Mouse (Mus musculus): ENCODE data around the gene Sash3. TPM values are rescaled to one million over a fixed set of nuclear protein-coding genes. Genes with fewer than 3 reads are reported as not detected.

Gene Sash3
- polyA plus RNA-seq, 1 experiment from 2014 or later = 4.6 TPM

- no peaks in the 10 kb centered on the region for H3K4me1 ChIP-seq (ENCODE audit: control insufficient read depth, insufficient read depth, low read length)
- WGBS = 72% methylated on average over 7 of the region's 7 CpGs
- DNase-seq (ENCODE audit: low spot score) (no peak), ATAC-seq (ENCODE audit: low read depth) (no peak)
- no peaks in the 10 kb centered on the region for H3K36me3 ChIP-seq (ENCODE audit: control insufficient read depth, insufficient read depth, low read length)
- H3K27me3 ChIP-seq (replicated peaks; ENCODE audit: control insufficient read depth, insufficient read depth, low read length) = no peaks in the 10 kb centered on the region
- H3K9ac ChIP-seq (ENCODE audit: low read depth, low read length) = no peak overlapping the region
- H3K9me3 ChIP-seq (ENCODE audit: control insufficient read depth, low read length) = no peaks in the 10 kb centered on the region
- no peak overlapping the region for H3K27ac ChIP-seq (replicated peaks; ENCODE audit: low read depth, low read length)
- H3K4me2 ChIP-seq (ENCODE audit: low read depth, low read length) = no peak overlapping the region
- H3K4me3 ChIP-seq (ENCODE audit: low read depth, low read length) = no peak overlapping the region
Observed at GRCm38 (mm10) chrX:48152106-48152505, 5.9 kb downstream of the Sash3 start.

- Histone ChIP-seq H3K36me3 (ENCODE audit: control insufficient read depth, insufficient read depth, low read length) (no peaks in the 10 kb centered on the region), H3K4me3 (ENCODE audit: low read depth, low read length) (no peak overlapping the region), H3K4me2 (ENCODE audit: low read depth, low read length) (no peak overlapping the region), H3K27me3 (replicated peaks; ENCODE audit: control insufficient read depth, insufficient read depth, low read length) (no peaks in the 10 kb centered on the region), H3K27ac (replicated peaks; ENCODE audit: low read depth, low read length) (no peak overlapping the region), H3K9me3 (ENCODE audit: control insufficient read depth, low read length) (no peaks in the 10 kb centered on the region), H3K4me1 (ENCODE audit: control insufficient read depth, insufficient read depth, low read length) (no peaks in the 10 kb centered on the region), H3K9ac (ENCODE audit: low read depth, low read length) (no peak overlapping the region)
- ATAC-seq (ENCODE audit: low read depth) (no peak), DNase-seq (ENCODE audit: low spot score) (no peak)
- 86% methylated on average over 2 of the region's 2 CpGs for WGBS
Observed at GRCm38 (mm10) chrX:48153414-48153813, 7.2 kb downstream of the Sash3 start.

GRCm38 (mm10) chrX:48153949-48154348, 7.7 kb downstream of the Sash3 start:
- Histone ChIP-seq H3K36me3 (ENCODE audit: control insufficient read depth, insufficient read depth, low read length) (no peaks in the 10 kb centered on the region), H3K27me3 (replicated peaks; ENCODE audit: control insufficient read depth, insufficient read depth, low read length) (no peaks in the 10 kb centered on the region), H3K9me3 (ENCODE audit: control insufficient read depth, low read length) (no peaks in the 10 kb centered on the region), H3K27ac (replicated peaks; ENCODE audit: low read depth, low read length) (no peak overlapping the region), H3K9ac (ENCODE audit: low read depth, low read length) (no peak overlapping the region), H3K4me3 (ENCODE audit: low read depth, low read length) (no peak overlapping the region), H3K4me2 (ENCODE audit: low read depth, low read length) (no peak overlapping the region), H3K4me1 (ENCODE audit: control insufficient read depth, insufficient read depth, low read length) (no peaks in the 10 kb centered on the region)
- WGBS = 66% methylated on average over 2 of the region's 2 CpGs
- no peak for ATAC-seq (ENCODE audit: low read depth)
- DNase-seq (ENCODE audit: low spot score) = no peak

GRCm38 (mm10) chrX:48155489-48155888, 9.3 kb downstream of the Sash3 start:
- no peaks in the 10 kb centered on the region for H3K4me1 ChIP-seq (ENCODE audit: control insufficient read depth, insufficient read depth, low read length)
- WGBS = 85% methylated on average over 6 of the region's 6 CpGs
- H3K27me3 ChIP-seq (replicated peaks; ENCODE audit: control insufficient read depth, insufficient read depth, low read length) = no peaks in the 10 kb centered on the region
- no peaks in the 10 kb centered on the region for H3K9me3 ChIP-seq (ENCODE audit: control insufficient read depth, low read length)
- no peak for ATAC-seq (ENCODE audit: low read depth)
- DNase-seq (ENCODE audit: low spot score) = no peak
- H3K9ac ChIP-seq (ENCODE audit: low read depth, low read length) = no peak overlapping the region
- no peak overlapping the region for H3K27ac ChIP-seq (replicated peaks; ENCODE audit: low read depth, low read length)
- no peak overlapping the region for H3K4me2 ChIP-seq (ENCODE audit: low read depth, low read length)
- no peak overlapping the region for H3K4me3 ChIP-seq (ENCODE audit: low read depth, low read length)
- no peaks in the 10 kb centered on the region for H3K36me3 ChIP-seq (ENCODE audit: control insufficient read depth, insufficient read depth, low read length)

- Histone ChIP-seq H3K27ac (replicated peaks; ENCODE audit: low read depth, low read length) (no peak overlapping the region), H3K36me3 (ENCODE audit: control insufficient read depth, insufficient read depth, low read length) (no peaks in the 10 kb centered on the region), H3K4me1 (ENCODE audit: control insufficient read depth, insufficient read depth, low read length) (no peaks in the 10 kb centered on the region), H3K4me2 (ENCODE audit: low read depth, low read length) (no peak overlapping the region), H3K9me3 (ENCODE audit: control insufficient read depth, low read length) (no peaks in the 10 kb centered on the region), H3K27me3 (replicated peaks; ENCODE audit: control insufficient read depth, insufficient read depth, low read length) (no peaks in the 10 kb centered on the region), H3K9ac (ENCODE audit: low read depth, low read length) (no peak overlapping the region), H3K4me3 (ENCODE audit: low read depth, low read length) (no peak overlapping the region)
- WGBS = 84% methylated on average over 8 of the region's 8 CpGs
- DNase-seq (ENCODE audit: low spot score) (no peak), ATAC-seq (ENCODE audit: low read depth) (no peak)
Observed at GRCm38 (mm10) chrX:48157396-48157795, 11.2 kb downstream of the Sash3 start.

- DNase-seq (ENCODE audit: low spot score) (no peak), ATAC-seq (ENCODE audit: low read depth) (no peak)
- H3K4me1 ChIP-seq (ENCODE audit: control insufficient read depth, insufficient read depth, low read length) = no peaks in the 10 kb centered on the region
- no peaks in the 10 kb centered on the region for H3K27me3 ChIP-seq (replicated peaks; ENCODE audit: control insufficient read depth, insufficient read depth, low read length)
- H3K36me3 ChIP-seq (ENCODE audit: control insufficient read depth, insufficient read depth, low read length) = no peaks in the 10 kb centered on the region
- no peak overlapping the region for H3K9ac ChIP-seq (ENCODE audit: low read depth, low read length)
- no peak overlapping the region for H3K4me2 ChIP-seq (ENCODE audit: low read depth, low read length)
- WGBS = 86% methylated on average over 11 of the region's 11 CpGs
- H3K27ac ChIP-seq (replicated peaks; ENCODE audit: low read depth, low read length) = no peak overlapping the region
- H3K4me3 ChIP-seq (ENCODE audit: low read depth, low read length) = no peak overlapping the region
- H3K9me3 ChIP-seq (ENCODE audit: control insufficient read depth, low read length) = no peaks in the 10 kb centered on the region
Observed at GRCm38 (mm10) chrX:48158229-48158919, 12.1 kb downstream of the Sash3 start.

GRCm38 (mm10) chrX:48169892-48170291, 23.7 kb downstream of the Sash3 start:
- ATAC-seq (ENCODE audit: low read depth) = peak; percentile 60; the same call in 1 of the 2 replicates
- no peak overlapping the region for H3K27ac ChIP-seq (replicated peaks; ENCODE audit: low read depth, low read length)

GRCm38 (mm10) chrX:48170368-48170767, 24.1 kb downstream of the Sash3 start:
- Histone ChIP-seq H3K27me3 (replicated peaks; ENCODE audit: control insufficient read depth, insufficient read depth, low read length) (no peaks in the 10 kb centered on the region), H3K4me3 (ENCODE audit: low read depth, low read length) (no peak overlapping the region), H3K9ac (ENCODE audit: low read depth, low read length) (no peak overlapping the region), H3K9me3 (ENCODE audit: control insufficient read depth, low read length) (no peaks in the 10 kb centered on the region), H3K4me2 (ENCODE audit: low read depth, low read length) (no peak overlapping the region), H3K36me3 (ENCODE audit: control insufficient read depth, insufficient read depth, low read length) (0 out of 2 replicates have a peak, but pooled peaks cover 1% of the 10 kb centered on the region), H3K27ac (replicated peaks; ENCODE audit: low read depth, low read length) (no peak overlapping the region), H3K4me1 (ENCODE audit: control insufficient read depth, insufficient read depth, low read length) (no peaks in the 10 kb centered on the region)
- DNase-seq (ENCODE audit: low spot score) = no peak
- no peak for ATAC-seq (ENCODE audit: low read depth)
- 42% methylated on average over 1 of the region's 1 CpGs for WGBS

More at GRCm38 (mm10) chrX:48169892-48170291, 23.7 kb downstream of the Sash3 start:
- H3K4me1 ChIP-seq (ENCODE audit: control insufficient read depth, insufficient read depth, low read length) = no peaks in the 10 kb centered on the region
- 56% methylated on average over 1 of the region's 1 CpGs for WGBS
- H3K9me3 ChIP-seq (ENCODE audit: control insufficient read depth, low read length) = no peaks in the 10 kb centered on the region
- no peaks in the 10 kb centered on the region for H3K27me3 ChIP-seq (replicated peaks; ENCODE audit: control insufficient read depth, insufficient read depth, low read length)
- H3K4me3 ChIP-seq (ENCODE audit: low read depth, low read length) = no peak overlapping the region
- no peaks in the 10 kb centered on the region for H3K36me3 ChIP-seq (ENCODE audit: control insufficient read depth, insufficient read depth, low read length)
- H3K4me2 ChIP-seq (ENCODE audit: low read depth, low read length) = no peak overlapping the region
- no peak overlapping the region for H3K9ac ChIP-seq (ENCODE audit: low read depth, low read length)
- no peak for DNase-seq (ENCODE audit: low spot score)

GRCm38 (mm10) chrX:48181844-48182243, 35.6 kb downstream of the Sash3 start:
- WGBS = 72% methylated on average over 6 of the region's 6 CpGs
- DNase-seq (ENCODE audit: low spot score) = no peak
- Histone ChIP-seq H3K4me2 (ENCODE audit: low read depth, low read length) (no peak overlapping the region), H3K4me3 (ENCODE audit: low read depth, low read length) (no peak overlapping the region), H3K27ac (replicated peaks; ENCODE audit: low read depth, low read length) (no peak overlapping the region), H3K27me3 (replicated peaks; ENCODE audit: control insufficient read depth, insufficient read depth, low read length) (no peaks in the 10 kb centered on the region), H3K36me3 (ENCODE audit: control insufficient read depth, insufficient read depth, low read length) (0 out of 2 replicates have a peak, but pooled peaks cover 7% of the 10 kb centered on the region), H3K4me1 (ENCODE audit: control insufficient read depth, insufficient read depth, low read length) (no peaks in the 10 kb centered on the region), H3K9ac (ENCODE audit: low read depth, low read length) (no peak overlapping the region), H3K9me3 (ENCODE audit: control insufficient read depth, low read length) (no peaks in the 10 kb centered on the region)
- no peak for ATAC-seq (ENCODE audit: low read depth)
